Mouse (Mus musculus): ENCODE measurements around the gene Ndufa11. TPM values are rescaled to one million over a fixed set of nuclear protein-coding genes. Genes with fewer than 3 reads are reported as not detected.
A peak's percentile ranks its signal among the peaks of the same experiment; 100 is the strongest.

The Ndufa11 gene
- polyA plus RNA-seq, 1 experiment, result 181 TPM

GRCm38 (mm10) chr17:56744173-56744572 is 26.6 kb downstream of the Ndufa11 start:
- DNase-seq (ENCODE audit: low read depth in 1 of 2, low spot score in 2 of 2), result no peak
- 36% methylated on average over 5 of the region's 5 CpGs for WGBS
- Histone ChIP-seq H3K27ac (ENCODE audit: insufficient read depth, low read length) (no peak overlapping the region), H3K4me3 (ENCODE audit: extremely low read depth, insufficient read depth, insufficient read length) (no peak overlapping the region), H3K36me3 (ENCODE audit: control insufficient read depth, insufficient read depth, low read length) (no peaks in the 10 kb centered on the region), H3K27me3 (ENCODE audit: control insufficient read depth, insufficient read depth, low read length) (no peaks in the 10 kb centered on the region), H3K4me1 (ENCODE audit: control insufficient read depth, insufficient read depth, insufficient read length) (no peaks in the 10 kb centered on the region)
- TF ChIP-seq CTCF (IDR thresholded peaks at IDR 0.05; ENCODE audit: extremely low read depth, insufficient read depth, insufficient read length, insufficient replicate concordance) (no peak), POLR2A (IDR thresholded peaks at IDR 0.05; ENCODE audit: low read depth, low read length) (no peak)

- peaks cover 14% of the 10 kb centered on the region for H3K27me3 ChIP-seq (ENCODE audit: control insufficient read depth, insufficient read depth, low read length)
- TF ChIP-seq CTCF (IDR thresholded peaks at IDR 0.05; ENCODE audit: extremely low read depth, insufficient read depth, insufficient read length, insufficient replicate concordance), result no peak
- no peak for TF ChIP-seq POLR2A (IDR thresholded peaks at IDR 0.05; ENCODE audit: low read depth, low read length)
- no peak for DNase-seq (ENCODE audit: low read depth in 1 of 2, low spot score in 2 of 2)
Measured at GRCm38 (mm10) chr17:56751404-56752072, 34.0 kb downstream of the Ndufa11 start.

GRCm38 (mm10) chr17:56753452-56753851 is 35.9 kb downstream of the Ndufa11 start:
- Histone ChIP-seq H3K27ac (ENCODE audit: insufficient read depth, low read length) (no peak overlapping the region), H3K27me3 (ENCODE audit: control insufficient read depth, insufficient read depth, low read length) (peaks cover 23% of the 10 kb centered on the region), H3K36me3 (ENCODE audit: control insufficient read depth, insufficient read depth, low read length) (no peaks in the 10 kb centered on the region), H3K4me1 (ENCODE audit: control insufficient read depth, insufficient read depth, insufficient read length) (peaks cover 8% of the 10 kb centered on the region; the same call in 1 of the 2 replicates), H3K4me3 (ENCODE audit: extremely low read depth, insufficient read depth, insufficient read length) (no peak overlapping the region)
- DNase-seq (ENCODE audit: low read depth in 1 of 2, low spot score in 2 of 2), result no peak
- 47% methylated on average over 14 of the region's 15 CpGs for WGBS
- no peak for TF ChIP-seq POLR2A (IDR thresholded peaks at IDR 0.05; ENCODE audit: low read depth, low read length)
- TF ChIP-seq CTCF (IDR thresholded peaks at IDR 0.05; ENCODE audit: extremely low read depth, insufficient read depth, insufficient read length, insufficient replicate concordance), result no peak

More at GRCm38 (mm10) chr17:56751404-56752072, 34.0 kb downstream of the Ndufa11 start:
- H3K27ac ChIP-seq (ENCODE audit: insufficient read depth, low read length), result no peak overlapping the region
- no peak overlapping the region for H3K4me3 ChIP-seq (ENCODE audit: extremely low read depth, insufficient read depth, insufficient read length)
- H3K4me1 ChIP-seq (ENCODE audit: control insufficient read depth, insufficient read depth, insufficient read length), result no peaks in the 10 kb centered on the region; the same call in 1 of the 2 replicates
- 46% methylated on average over 71 of the region's 71 CpGs for WGBS
- H3K36me3 ChIP-seq (ENCODE audit: control insufficient read depth, insufficient read depth, low read length), result no peaks in the 10 kb centered on the region

- no peak for TF ChIP-seq POLR2A (IDR thresholded peaks at IDR 0.05; ENCODE audit: low read depth, low read length)
- no peak for TF ChIP-seq CTCF (IDR thresholded peaks at IDR 0.05; ENCODE audit: extremely low read depth, insufficient read depth, insufficient read length, insufficient replicate concordance)
- H3K4me1 ChIP-seq (ENCODE audit: control insufficient read depth, insufficient read depth, insufficient read length), result peaks cover 8% of the 10 kb centered on the region; the same call in 1 of the 2 replicates
- WGBS, result 10% methylated on average over 36 of the region's 36 CpGs
- no peak overlapping the region for H3K27ac ChIP-seq (ENCODE audit: insufficient read depth, low read length)
- no peaks in the 10 kb centered on the region for H3K36me3 ChIP-seq (ENCODE audit: control insufficient read depth, insufficient read depth, low read length)
- no peak overlapping the region for H3K4me3 ChIP-seq (ENCODE audit: extremely low read depth, insufficient read depth, insufficient read length)
- H3K27me3 ChIP-seq (ENCODE audit: control insufficient read depth, insufficient read depth, low read length), result peaks cover 23% of the 10 kb centered on the region
- no peak for DNase-seq (ENCODE audit: low read depth in 1 of 2, low spot score in 2 of 2)
Measured at GRCm38 (mm10) chr17:56754271-56755185, 37.0 kb downstream of the Ndufa11 start.

DNA sequence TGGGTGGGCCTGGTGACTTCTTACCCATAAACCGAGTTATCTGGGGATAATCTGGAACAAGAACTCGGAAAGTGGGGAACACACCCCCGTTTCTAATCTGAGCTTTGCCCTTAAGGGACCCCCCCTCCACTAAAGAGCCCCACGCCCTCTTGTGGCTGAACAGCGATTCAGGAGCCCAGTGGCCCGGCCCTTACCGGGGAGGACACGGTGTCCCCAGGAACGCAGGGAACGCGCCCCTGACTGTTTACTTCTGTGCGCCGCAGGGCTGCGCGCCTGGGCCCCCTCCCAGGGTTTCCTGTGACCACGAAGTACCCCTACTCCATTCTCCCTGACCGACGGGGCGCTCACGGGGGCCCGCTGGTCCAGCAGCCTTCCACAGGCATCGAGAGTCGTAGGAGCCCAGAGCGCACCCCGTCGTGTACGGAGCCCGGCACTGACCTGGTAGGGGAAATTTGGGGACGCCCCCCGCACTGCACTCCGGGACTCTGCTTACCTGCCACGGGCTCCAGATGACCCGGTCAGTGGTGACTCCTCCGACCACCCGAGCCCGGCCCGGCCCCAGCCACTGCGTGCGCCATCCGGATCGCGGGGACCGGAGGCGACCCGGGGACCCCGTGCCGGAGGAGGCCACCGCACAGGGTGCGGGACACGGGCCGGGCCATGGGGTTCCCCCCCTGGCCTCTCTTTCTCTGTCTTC is 39.3 kb downstream of the Ndufa11 start:
- Histone ChIP-seq H3K27me3 (ENCODE audit: control insufficient read depth, insufficient read depth, low read length) (peaks cover 16% of the 10 kb centered on the region), H3K4me3 (ENCODE audit: extremely low read depth, insufficient read depth, insufficient read length) (peak overlapping the region; percentile 35; the same call in 1 of the 2 replicates), H3K4me1 (ENCODE audit: control insufficient read depth, insufficient read depth, insufficient read length) (peaks cover 12% of the 10 kb centered on the region; the same call in 1 of the 2 replicates), H3K36me3 (ENCODE audit: control insufficient read depth, insufficient read depth, low read length) (no peaks in the 10 kb centered on the region), H3K27ac (ENCODE audit: insufficient read depth, low read length) (no peak overlapping the region)
- no peak for DNase-seq (ENCODE audit: low read depth in 1 of 2, low spot score in 2 of 2)
- WGBS, result 5% methylated on average over 51 of the region's 51 CpGs
- TF ChIP-seq POLR2A (IDR thresholded peaks at IDR 0.05; ENCODE audit: low read depth, low read length), result no peak

DNA sequence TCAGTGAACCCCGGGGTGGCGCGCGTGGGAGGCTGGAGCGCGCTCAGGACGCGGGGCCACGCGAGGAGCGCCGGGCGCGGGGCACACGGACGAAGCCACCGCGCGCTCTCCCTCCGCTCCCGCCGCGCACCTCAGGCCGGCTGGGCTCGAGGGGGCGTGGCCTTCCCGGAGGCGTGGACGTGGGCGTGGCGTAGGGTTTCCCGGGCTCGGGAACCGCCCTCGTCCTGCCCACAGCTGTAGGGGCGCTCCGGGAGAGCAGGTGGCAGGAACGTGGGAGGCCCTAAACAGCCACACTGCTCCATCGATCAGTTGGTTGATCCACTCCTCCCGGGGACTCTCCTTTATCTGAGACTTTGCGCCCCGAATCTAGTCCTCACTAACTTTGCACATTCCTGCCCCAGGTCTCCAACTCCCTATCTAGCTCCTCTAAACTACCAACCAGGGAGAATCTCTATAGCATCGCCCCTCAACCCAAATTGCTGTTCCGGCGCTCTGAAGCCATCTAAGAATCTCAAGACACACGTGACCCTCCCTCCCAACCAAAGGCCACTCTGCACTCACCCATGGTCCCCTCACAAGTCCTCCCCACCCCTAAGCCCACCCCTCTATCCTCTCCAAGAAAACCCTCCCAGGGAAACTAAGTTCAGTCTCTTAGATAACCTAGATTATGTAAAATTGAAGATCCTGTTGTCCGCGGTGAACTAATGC is 40.0 kb downstream of the Ndufa11 start, which contains the start of gene Nrtn:
Gene Nrtn, minus strand, starts transcription at position 115 of the 708 bp plus-strand sequence.
- no peak within 1 kb of the TSS for H3K27ac ChIP-seq (ENCODE audit: insufficient read depth, low read length)
- peak in 1 of 2 experiments; percentile 53 for DNase-seq (ENCODE audit: low read depth in 1 of 2, low spot score in 2 of 2)
- H3K36me3 ChIP-seq (ENCODE audit: control insufficient read depth, insufficient read depth, low read length), result no peaks in the 10 kb centered on the region
- TF ChIP-seq POLR2A (IDR thresholded peaks at IDR 0.05; ENCODE audit: low read depth, low read length) (no peak), CTCF (IDR thresholded peaks at IDR 0.05; ENCODE audit: extremely low read depth, insufficient read depth, insufficient read length, insufficient replicate concordance) (no peak)
- H3K4me1 ChIP-seq (ENCODE audit: control insufficient read depth, insufficient read depth, insufficient read length), result peaks cover 15% of the 10 kb centered on the region; the same call in 1 of the 2 replicates
- 1% methylated on average over 41 of the region's 48 CpGs for WGBS
- H3K4me3 ChIP-seq (ENCODE audit: extremely low read depth, insufficient read depth, insufficient read length), result peak within 1 kb of the TSS; percentile 35; the same call in 1 of the 2 replicates
- H3K27me3 ChIP-seq (ENCODE audit: control insufficient read depth, insufficient read depth, low read length), result peaks cover 16% of the 10 kb centered on the region
